Mouse (Mus musculus) embryo, embryonic 10 days (tissue): ENCODE results near the gene Csrp1.

Experiments used
- DNase-seq: peaks from one replicate; pipeline ENCODE4 v3.0.0-alpha.2; 2015; ENCODE audit warnings: low spot score

Gene Csrp1

GRCm38 (mm10) chr1:135698046-135698445 is 21.8 kb upstream of the Csrp1 start:
- DNase-seq: no peak

GRCm38 (mm10) chr1:135698451-135698921 is 21.4 kb upstream of the Csrp1 start:
- peak; percentile 68 for DNase-seq

GRCm38 (mm10) chr1:135698996-135699705 is 20.7 kb upstream of the Csrp1 start:
- peak; percentile 86 for DNase-seq

- no peak for DNase-seq
Observed at GRCm38 (mm10) chr1:135699892-135700291, 20.0 kb upstream of the Csrp1 start.

- DNase-seq: peak; percentile 93
Observed at GRCm38 (mm10) chr1:135700605-135701004, 19.3 kb upstream of the Csrp1 start.

- DNase-seq: no peak
Observed at GRCm38 (mm10) chr1:135701314-135701713, 18.5 kb upstream of the Csrp1 start.

GRCm38 (mm10) chr1:135702722-135703121 is 17.1 kb upstream of the Csrp1 start:
- no peak for DNase-seq

GRCm38 (mm10) chr1:135704317-135704821 is 15.5 kb upstream of the Csrp1 start:
- no peak for DNase-seq

GRCm38 (mm10) chr1:135708369-135708768 is 11.5 kb upstream of the Csrp1 start:
- DNase-seq: no peak

- DNase-seq: no peak
Observed at GRCm38 (mm10) chr1:135711126-135711525, 8.7 kb upstream of the Csrp1 start.

GRCm38 (mm10) chr1:135714028-135714815 is 5.6 kb upstream of the Csrp1 start:
- no peak for DNase-seq

GRCm38 (mm10) chr1:135714901-135715609 is 4.8 kb upstream of the Csrp1 start:
- DNase-seq: no peak

GRCm38 (mm10) chr1:135719486-135719885 is 375 bp upstream of the Csrp1 start:
- DNase-seq: peak; percentile 84

GRCm38 (mm10) chr1:135723016-135723415 is 3.2 kb downstream of the Csrp1 start:
- DNase-seq: no peak

GRCm38 (mm10) chr1:135724134-135724533 is 4.3 kb downstream of the Csrp1 start:
- DNase-seq: no peak

- no peak for DNase-seq
Observed at GRCm38 (mm10) chr1:135725324-135725723, 5.5 kb downstream of the Csrp1 start.

- no peak for DNase-seq
Observed at GRCm38 (mm10) chr1:135725936-135726335, 6.1 kb downstream of the Csrp1 start.

GRCm38 (mm10) chr1:135728631-135729366 is 8.9 kb downstream of the Csrp1 start:
- DNase-seq: peak; percentile 95

- DNase-seq: no peak
Observed at GRCm38 (mm10) chr1:135729367-135729713, 9.5 kb downstream of the Csrp1 start.

GRCm38 (mm10) chr1:135729821-135730220 is 10.0 kb downstream of the Csrp1 start:
- no peak for DNase-seq

- DNase-seq: no peak
Observed at GRCm38 (mm10) chr1:135730296-135730695, 10.4 kb downstream of the Csrp1 start.

- DNase-seq: no peak
Observed at GRCm38 (mm10) chr1:135731393-135731792, 11.5 kb downstream of the Csrp1 start.
